Mouse (Mus musculus) stomach, embryonic 16.5 days (tissue): ENCODE measurements at regions not wholly inside any gene's neighbourhood (a gene's known extent, or its start where the extent isn't known, plus 50 kb on each side); places are given as distances from the start of the nearest gene placed in this dataset.
A peak's percentile ranks its signal among the peaks of the same experiment; 100 is the strongest.

Experiments used
- ATAC-seq: fragments of 200-750 bp; cut with Nextera tagmentation; 2 replicates; pipeline ENCODE4 v1.8.0; 2017; ENCODE audit warnings: moderate number of reproducible peaks, moderate TSS enrichment; ENCODE audit not compliant: insufficient read depth, low FRiP score
- H3K27ac ChIP-seq: fragments of 300-500 bp; sonication (generic); 2 replicates; pipeline ENCODE4 v1.5.1; 2014; ENCODE audit warnings: low read length
- H3K27me3 ChIP-seq: fragments of 300-500 bp; sonication (generic); 2 replicates; pipeline ENCODE4 v1.6.1; 2014; ENCODE audit warnings: low read length, control low read depth, mixed read lengths; ENCODE audit not compliant: control insufficient read depth, insufficient read depth
- H3K36me3 ChIP-seq: fragments of 300-500 bp; sonication (generic); 2 replicates; pipeline ENCODE4 v1.6.1; 2014; ENCODE audit warnings: low read length; ENCODE audit not compliant: control insufficient read depth, insufficient read depth
- H3K4me1 ChIP-seq: fragments of 300-500 bp; sonication (generic); 2 replicates; pipeline ENCODE4 v1.6.1; 2014; ENCODE audit warnings: low read length, control low read depth, mixed read lengths; ENCODE audit not compliant: control insufficient read depth, insufficient read depth
- H3K4me2 ChIP-seq: fragments of 300-500 bp; sonication (generic); 2 replicates; pipeline ENCODE4 v1.6.1; 2014; ENCODE audit warnings: low read depth, low read length, mixed read lengths
- H3K4me3 ChIP-seq: fragments of 300-500 bp; sonication (generic); replicated peaks from 2 replicates; pipeline ENCODE4 v1.5.1; 2014; ENCODE audit warnings: mild to moderate bottlenecking, low read length
- H3K9ac ChIP-seq: fragments of 300-500 bp; sonication (generic); 2 replicates; pipeline ENCODE4 v1.6.1; 2014; ENCODE audit warnings: low read length
- H3K9me3 ChIP-seq: fragments of 300-500 bp; sonication (generic); replicated peaks from 2 replicates; pipeline ENCODE4 v1.6.1; 2016; ENCODE audit warnings: low read length, control low read depth; ENCODE audit not compliant: control insufficient read depth
- WGBS: fragments of 180-500 bp; shearing (Covaris S2); extraction: QIAGEN DNeasy Blood & Tissue Kit; methylation state at CpG from one replicate; pipeline ENCODE4 v1.1.7; 2014; 5-methylcytosine and 5-hydroxymethylcytosine counted together

GRCm38 (mm10) chr8:10923071-10924000 is 84.9 kb downstream of the Irs2 start:
- peak overlapping the region; percentile 85 for H3K27ac ChIP-seq
- H3K27me3 ChIP-seq, result no peaks in the 10 kb centered on the region
- no peak overlapping the region for H3K4me2 ChIP-seq
- H3K36me3 ChIP-seq, result no peaks in the 10 kb centered on the region
- WGBS, result 45% methylated on average over 19 of the region's 19 CpGs
- ATAC-seq, result no peak
- no peak overlapping the region for H3K9ac ChIP-seq
- H3K4me3 ChIP-seq, result no peak overlapping the region
- no peaks in the 10 kb centered on the region for H3K9me3 ChIP-seq
- peaks cover 54% of the 10 kb centered on the region for H3K4me1 ChIP-seq

- no peak for ATAC-seq
- Histone ChIP-seq H3K4me3 (no peak overlapping the region), H3K27ac (peak overlapping the region; percentile 37; the same call in 1 of the 2 replicates), H3K4me1 (peaks cover 45% of the 10 kb centered on the region), H3K36me3 (no peaks in the 10 kb centered on the region), H3K9ac (no peak overlapping the region), H3K27me3 (no peaks in the 10 kb centered on the region), H3K4me2 (no peak overlapping the region), H3K9me3 (no peaks in the 10 kb centered on the region)
- WGBS, result 50% methylated on average over 12 of the region's 12 CpGs
Observed at GRCm38 (mm10) chr8:10922209-10923030, 85.8 kb downstream of the Irs2 start.

DNA sequence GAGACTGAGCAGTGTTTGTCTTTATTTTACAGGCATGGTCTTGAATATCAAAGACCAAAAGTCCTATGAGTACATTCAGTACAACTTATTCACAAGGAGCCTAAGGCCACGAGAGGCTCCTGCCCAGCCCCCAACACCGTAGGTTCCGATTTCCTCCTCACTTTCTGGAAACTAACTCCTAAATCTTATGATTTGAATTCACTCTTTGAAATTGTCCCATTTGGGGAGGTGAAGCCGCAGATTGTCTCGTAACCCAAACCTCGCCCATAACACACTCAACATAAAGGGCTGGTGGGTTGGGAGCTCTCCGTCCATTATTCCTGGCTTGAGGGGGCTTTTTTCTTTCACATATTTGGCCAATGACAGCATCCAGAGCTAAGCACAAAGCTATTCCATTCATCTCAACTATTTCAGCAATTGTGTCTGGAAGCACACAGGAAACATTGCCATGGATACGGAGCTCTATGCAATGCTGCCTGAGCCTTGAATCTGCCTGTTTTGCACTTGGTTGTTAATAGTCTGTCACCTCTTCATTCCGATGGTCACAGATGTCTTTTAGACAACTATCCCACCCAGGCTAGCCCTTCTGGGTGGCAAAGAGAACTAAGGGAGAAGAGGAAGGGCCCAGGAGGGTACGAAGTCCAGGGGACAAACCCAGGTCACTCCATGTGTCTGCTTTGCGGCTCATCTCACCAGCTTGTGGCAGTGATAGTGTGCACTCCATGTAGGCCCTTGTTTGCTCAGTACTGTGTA is 86.6 kb downstream of the Irs2 start:
- no peak overlapping the region for H3K9ac ChIP-seq
- no peak for ATAC-seq
- H3K4me2 ChIP-seq, result no peak overlapping the region
- no peaks in the 10 kb centered on the region for H3K9me3 ChIP-seq
- 52% methylated on average over 11 of the region's 11 CpGs for WGBS
- no peak overlapping the region for H3K4me3 ChIP-seq
- peaks cover 44% of the 10 kb centered on the region for H3K4me1 ChIP-seq
- no peaks in the 10 kb centered on the region for H3K36me3 ChIP-seq
- peak overlapping the region; percentile 37; the same call in 1 of the 2 replicates for H3K27ac ChIP-seq
- H3K27me3 ChIP-seq, result no peaks in the 10 kb centered on the region

- no peaks in the 10 kb centered on the region for H3K27me3 ChIP-seq
- no peak overlapping the region for H3K9ac ChIP-seq
- no peak overlapping the region for H3K4me2 ChIP-seq
- H3K36me3 ChIP-seq, result no peaks in the 10 kb centered on the region
- no peak overlapping the region for H3K27ac ChIP-seq
- WGBS, result 84% methylated on average over 5 of the region's 5 CpGs
- no peak overlapping the region for H3K4me3 ChIP-seq
- ATAC-seq, result no peak
- H3K9me3 ChIP-seq, result no peaks in the 10 kb centered on the region
- H3K4me1 ChIP-seq, result peaks cover 24% of the 10 kb centered on the region
Observed at GRCm38 (mm10) chr8:10919620-10920019, 88.6 kb downstream of the Irs2 start.

- H3K9me3 ChIP-seq, result no peaks in the 10 kb centered on the region
- 79% methylated on average over 5 of the region's 5 CpGs for WGBS
- peaks cover 13% of the 10 kb centered on the region for H3K4me1 ChIP-seq
- no peaks in the 10 kb centered on the region for H3K36me3 ChIP-seq
- H3K27ac ChIP-seq, result no peak overlapping the region
- no peak overlapping the region for H3K4me3 ChIP-seq
- H3K9ac ChIP-seq, result no peak overlapping the region
- no peak overlapping the region for H3K4me2 ChIP-seq
- no peak for ATAC-seq
- no peaks in the 10 kb centered on the region for H3K27me3 ChIP-seq
Observed at GRCm38 (mm10) chr8:10918403-10919035, 89.7 kb downstream of the Irs2 start.

DNA sequence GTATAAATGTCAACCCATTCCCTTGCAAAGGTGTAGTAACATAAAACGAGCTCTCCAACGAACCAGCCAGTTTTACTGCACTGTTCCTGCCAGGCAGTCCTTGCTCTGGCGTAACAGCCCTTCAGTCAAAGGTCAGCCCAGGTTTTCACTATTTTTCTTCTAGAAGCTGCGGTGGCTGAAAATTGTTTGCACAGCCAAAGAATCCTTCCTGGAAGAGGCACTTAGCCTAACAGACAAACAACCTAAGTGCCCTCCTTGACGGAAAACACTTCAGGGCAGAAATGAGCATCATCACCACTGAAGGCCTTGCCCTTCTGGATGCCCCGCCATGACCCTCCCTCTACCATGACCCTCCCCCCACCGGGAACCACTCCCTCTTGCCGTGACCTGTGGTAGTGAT is 93.6 kb downstream of the Irs2 start:
- H3K27ac ChIP-seq, result no peak overlapping the region
- H3K9me3 ChIP-seq, result no peaks in the 10 kb centered on the region
- H3K4me2 ChIP-seq, result no peak overlapping the region
- no peak for ATAC-seq
- H3K4me3 ChIP-seq, result no peak overlapping the region
- peaks cover 4% of the 10 kb centered on the region; the same call in 1 of the 2 replicates for H3K4me1 ChIP-seq
- H3K27me3 ChIP-seq, result no peaks in the 10 kb centered on the region
- WGBS, result 63% methylated on average over 8 of the region's 8 CpGs
- no peaks in the 10 kb centered on the region for H3K36me3 ChIP-seq
- no peak overlapping the region for H3K9ac ChIP-seq

DNA sequence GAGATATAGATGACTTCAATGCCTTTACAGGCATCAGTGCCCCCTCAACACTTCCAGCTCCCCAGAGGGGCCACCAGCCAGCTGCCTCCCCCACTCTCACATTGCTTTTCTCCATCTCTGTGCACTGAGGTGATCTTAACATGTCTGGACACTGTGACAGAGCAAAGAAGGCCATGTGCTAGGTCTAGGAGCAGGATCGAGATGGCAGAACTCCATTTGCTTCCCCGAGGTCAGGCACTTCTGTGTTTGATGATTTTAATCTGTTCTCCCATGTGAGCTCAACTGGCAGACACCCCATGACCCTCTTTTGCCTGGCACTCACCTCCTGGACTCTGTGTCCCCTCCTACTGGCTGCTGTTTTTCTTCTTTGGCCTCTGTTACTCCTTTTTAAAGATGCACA is 95.8 kb downstream of the Irs2 start:
- no peak overlapping the region for H3K9ac ChIP-seq
- H3K36me3 ChIP-seq, result no peaks in the 10 kb centered on the region
- no peak overlapping the region for H3K27ac ChIP-seq
- peaks cover 4% of the 10 kb centered on the region; the same call in 1 of the 2 replicates for H3K4me1 ChIP-seq
- H3K9me3 ChIP-seq, result no peaks in the 10 kb centered on the region
- WGBS, result 66% methylated on average over 2 of the region's 2 CpGs
- H3K4me2 ChIP-seq, result no peak overlapping the region
- no peak for ATAC-seq
- no peaks in the 10 kb centered on the region for H3K27me3 ChIP-seq
- no peak overlapping the region for H3K4me3 ChIP-seq

DNA sequence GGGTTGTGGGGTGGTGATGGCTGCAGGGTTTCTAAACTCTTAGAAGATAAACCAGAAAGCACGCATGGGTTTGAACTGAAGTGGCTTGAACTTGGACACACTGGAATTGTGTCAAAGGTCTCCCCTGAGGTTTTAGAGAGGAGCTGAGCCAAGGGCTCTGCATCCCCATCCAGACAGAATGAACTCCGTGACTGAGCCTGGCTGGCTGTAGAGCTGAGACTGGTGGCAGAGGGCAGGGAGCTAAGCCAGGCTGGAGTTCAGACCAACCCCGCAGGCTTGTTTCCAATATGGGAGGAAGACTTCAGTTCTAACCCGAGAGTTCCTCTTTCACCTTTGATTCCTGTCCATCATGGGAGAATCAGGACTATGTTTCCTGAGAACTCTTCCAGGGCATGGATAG is 96.9 kb downstream of the Irs2 start:
- Histone ChIP-seq H3K36me3 (no peaks in the 10 kb centered on the region), H3K27ac (no peak overlapping the region), H3K4me2 (no peak overlapping the region), H3K27me3 (no peaks in the 10 kb centered on the region), H3K9ac (no peak overlapping the region), H3K4me3 (no peak overlapping the region), H3K9me3 (no peaks in the 10 kb centered on the region), H3K4me1 (peaks cover 4% of the 10 kb centered on the region; the same call in 1 of the 2 replicates)
- ATAC-seq, result no peak
- 76% methylated on average over 4 of the region's 4 CpGs for WGBS
